Mouse (Mus musculus) adipose tissue, adult 10 weeks (tissue): Measurements from ENCODE around the gene H2-Aa. TPM values are rescaled to one million over a fixed set of nuclear protein-coding genes. Genes with fewer than 3 reads are reported as not detected.

ENCODE experiments used
- polyA plus RNA-seq: library from polyadenylated mRNA; stranded (reverse); fragments of 350-450 nt; fragmentation: Illumina TruSeq; extraction: RNeasy Lipid Tissue Mini Kit (QIAGEN cat#74804); gene quantifications from one replicate; pipeline ENCODE4 v1.2.3, GENCODE M21; 2014; ENCODE audit warnings: low read depth, low replicate concordance

Gene H2-Aa
- 369 TPM for polyA plus RNA-seq

GRCm38 (mm10) chr17:34287648-34288047 lies at the start of gene H2-Aa:
H2-Aa (minus strand) TSS chr17:34287823.

GRCm38 (mm10) chr17:34325436-34325835 lies 37.8 kb upstream of the H2-Aa start, which contains the start of gene H2-Eb2:
H2-Eb2 (plus strand) TSS chr17:34325665.

GRCm38 (mm10) chr17:34305380-34306030 lies 17.9 kb upstream of the H2-Aa start, which contains the start of gene H2-Eb1:
H2-Eb1 (plus strand) TSS chr17:34305867.

GRCm38 (mm10) chr17:34257594-34258375 lies 29.8 kb downstream of the H2-Aa start, which contains the start of gene H2-Ab1:
H2-Ab1 (plus strand) TSS chr17:34257689.

GRCm38 (mm10) chr17:34238706-34239105 lies 48.9 kb downstream of the H2-Aa start, which contains the start of gene H2-Ob:
H2-Ob (plus strand) TSS chr17:34238903.

Other genes with a start within 250 kb of the H2-Aa start
- 1.0 TPM for gene Col11a2, start 248.4 kb downstream of the H2-Aa start, polyA plus RNA-seq
- gene H2-Oa, start 195.5 kb downstream of the H2-Aa start, polyA plus RNA-seq = 1.3 TPM
- gene H2-DMa, start 168.3 kb downstream of the H2-Aa start, polyA plus RNA-seq = 48.1 TPM
- gene Brd2, start 165.2 kb downstream of the H2-Aa start, polyA plus RNA-seq = 137 TPM
- gene H2-DMb2, start 144.5 kb downstream of the H2-Aa start, polyA plus RNA-seq = 44.6 TPM
- 43.1 TPM for gene H2-DMb1, start 134.8 kb downstream of the H2-Aa start, polyA plus RNA-seq
- 19.5 TPM for gene Tap1, start 100.3 kb downstream of the H2-Aa start, polyA plus RNA-seq
- gene Psmb9, start 100.1 kb downstream of the H2-Aa start, polyA plus RNA-seq = 19.8 TPM
- 45.9 TPM for gene Psmb8, start 90.1 kb downstream of the H2-Aa start, polyA plus RNA-seq
- 26.3 TPM for gene Tap2, start 84.3 kb downstream of the H2-Aa start, polyA plus RNA-seq
- 2.3 TPM for gene H2-Ob, start 48.9 kb downstream of the H2-Aa start, polyA plus RNA-seq
- 244 TPM for gene H2-Ab1, start 30.1 kb downstream of the H2-Aa start, polyA plus RNA-seq
- gene H2-Eb1, start 18.0 kb upstream of the H2-Aa start, polyA plus RNA-seq = 265 TPM
- not detected for gene H2-Eb2, start 37.8 kb upstream of the H2-Aa start, polyA plus RNA-seq
- gene Btnl2, start 67.0 kb upstream of the H2-Aa start, polyA plus RNA-seq = 0.60 TPM
- gene Btnl1, start 89.3 kb upstream of the H2-Aa start, polyA plus RNA-seq = not detected
- 20.9 TPM for gene BC051142, start 111.0 kb upstream of the H2-Aa start, polyA plus RNA-seq
- not detected for gene Btnl4, start 189.5 kb upstream of the H2-Aa start, polyA plus RNA-seq
- not detected for gene Btnl6, start 229.5 kb upstream of the H2-Aa start, polyA plus RNA-seq